Mouse (Mus musculus) natural killer cell, adult 2 months (primary cell): ENCODE results near the gene Itgax.

ENCODE experiments used
- DNase-seq, 2 experiments: peaks; one replicate each; pipeline ENCODE4 v3.0.0; 2022; ENCODE audit warnings: low spot score in 2 of 2

Itgax gene

GRCm38 (mm10) chr7:128128741-128129720, at the start of gene Itgax:
Gene Itgax, plus strand, starts transcription at chr7:128129547.
- DNase-seq, result peak; percentile 38 to 51

- DNase-seq, result no peak
Measured at GRCm38 (mm10) chr7:128080012-128080411, 49.3 kb upstream of the Itgax start.

GRCm38 (mm10) chr7:128089141-128089540, 40.2 kb upstream of the Itgax start:
- no peak for DNase-seq

GRCm38 (mm10) chr7:128098135-128098534, 31.2 kb upstream of the Itgax start:
- DNase-seq, result no peak

- no peak for DNase-seq
Measured at GRCm38 (mm10) chr7:128100742-128101357, 28.5 kb upstream of the Itgax start.

GRCm38 (mm10) chr7:128105246-128105645, 24.1 kb upstream of the Itgax start:
- DNase-seq, result no peak

GRCm38 (mm10) chr7:128107462-128107861, 21.9 kb upstream of the Itgax start:
- no peak for DNase-seq

- DNase-seq, result no peak
Measured at GRCm38 (mm10) chr7:128110314-128110713, 19.0 kb upstream of the Itgax start.

GRCm38 (mm10) chr7:128112131-128112530, 17.2 kb upstream of the Itgax start:
- DNase-seq, result no peak

- DNase-seq, result no peak
Measured at GRCm38 (mm10) chr7:128114371-128115105, 14.8 kb upstream of the Itgax start.

GRCm38 (mm10) chr7:128115211-128115958, 14.0 kb upstream of the Itgax start:
- DNase-seq, result no peak

GRCm38 (mm10) chr7:128116396-128116795, 13.0 kb upstream of the Itgax start:
- DNase-seq, result no peak

- DNase-seq, result peak; percentile 53 to 75
Measured at GRCm38 (mm10) chr7:128119726-128120490, 9.4 kb upstream of the Itgax start.

- DNase-seq, result no peak
Measured at GRCm38 (mm10) chr7:128132148-128132547, 2.8 kb downstream of the Itgax start.

- no peak for DNase-seq
Measured at GRCm38 (mm10) chr7:128133596-128133995, 4.2 kb downstream of the Itgax start.

- peak; percentile 49 to 69 for DNase-seq
Measured at GRCm38 (mm10) chr7:128136927-128137326, 7.6 kb downstream of the Itgax start.

- DNase-seq, result no peak
Measured at GRCm38 (mm10) chr7:128139611-128140010, 10.3 kb downstream of the Itgax start.

- no peak for DNase-seq
Measured at GRCm38 (mm10) chr7:128150970-128151369, 21.6 kb downstream of the Itgax start.

- no peak for DNase-seq
Measured at GRCm38 (mm10) chr7:128154076-128154475, 24.7 kb downstream of the Itgax start, which contains the start of gene Itgad. Gene Itgad, plus strand, starts transcription at chr7:128154376.

GRCm38 (mm10) chr7:128154924-128155323, 25.6 kb downstream of the Itgax start:
- no peak for DNase-seq
